Mouse (Mus musculus) adipocyte (in vitro differentiated cells): ENCODE results near the gene Pde6c.
A peak's percentile ranks its signal among the peaks of the same experiment; 100 is the strongest.

Experiments used
- DNase-seq: peaks from one replicate; pipeline ENCODE4 v3.0.0-alpha.2; 2016; ENCODE audit warnings: low spot score

The Pde6c gene

GRCm38 (mm10) chr19:38132481-38132880 lies at the start of gene Pde6c:
Pde6c (plus strand) TSS chr19:38132781.
- no peak for DNase-seq

GRCm38 (mm10) chr19:38082931-38083525 lies 49.6 kb upstream of the Pde6c start:
- no peak for DNase-seq

GRCm38 (mm10) chr19:38085841-38086240 lies 46.7 kb upstream of the Pde6c start:
- no peak for DNase-seq

- peak; percentile 98 for DNase-seq
These were observed 45.5 kb upstream of the Pde6c start for GRCm38 (mm10) chr19:38086948-38087551.

- DNase-seq: no peak
These were observed 43.2 kb upstream of the Pde6c start for GRCm38 (mm10) chr19:38089358-38089757.

- no peak for DNase-seq
These were observed 41.0 kb upstream of the Pde6c start for GRCm38 (mm10) chr19:38091512-38091985.

- DNase-seq: no peak
These were observed 36.4 kb upstream of the Pde6c start for GRCm38 (mm10) chr19:38096231-38096630.

- no peak for DNase-seq
These were observed 35.5 kb upstream of the Pde6c start, which contains the start of gene Ffar4 for GRCm38 (mm10) chr19:38096858-38097758. Ffar4 (plus strand) TSS chr19:38097071.

GRCm38 (mm10) chr19:38107871-38108270 lies 24.7 kb upstream of the Pde6c start:
- no peak for DNase-seq

- DNase-seq: no peak
These were observed 22.9 kb upstream of the Pde6c start for GRCm38 (mm10) chr19:38109506-38110242.

GRCm38 (mm10) chr19:38111056-38111455 lies 21.5 kb upstream of the Pde6c start:
- no peak for DNase-seq

GRCm38 (mm10) chr19:38112575-38112974 lies 20.0 kb upstream of the Pde6c start:
- no peak for DNase-seq

GRCm38 (mm10) chr19:38114834-38115491 lies 17.6 kb upstream of the Pde6c start:
- no peak for DNase-seq

- no peak for DNase-seq
These were observed 12.3 kb upstream of the Pde6c start for GRCm38 (mm10) chr19:38120123-38120760.

GRCm38 (mm10) chr19:38123921-38124320 lies 8.7 kb upstream of the Pde6c start:
- no peak for DNase-seq

- no peak for DNase-seq
These were observed 8.0 kb upstream of the Pde6c start for GRCm38 (mm10) chr19:38124401-38125218.

- DNase-seq: no peak
These were observed 7.4 kb upstream of the Pde6c start, which contains the start of gene Rbp4 for GRCm38 (mm10) chr19:38125219-38125610. Rbp4 (minus strand) TSS chr19:38125281.

GRCm38 (mm10) chr19:38126656-38127055 lies 5.9 kb upstream of the Pde6c start:
- DNase-seq: no peak

GRCm38 (mm10) chr19:38133986-38134385 lies 1.4 kb downstream of the Pde6c start:
- DNase-seq: no peak

- DNase-seq: no peak
These were observed 2.2 kb downstream of the Pde6c start for GRCm38 (mm10) chr19:38134806-38135205.
